Mouse (Mus musculus) small intestine, adult 2 months (tissue): ENCODE results near the gene Trafd1.

ENCODE experiments used
- CTCF ChIP-seq: fragments of 200-500 bp; IDR thresholded peaks from 2 replicates; pipeline ENCODE4 v1.5.1; 2012; ENCODE audit warnings: low read depth, mild to moderate bottlenecking, control low read depth, inconsistent platforms, low read length, moderate library complexity, mixed read lengths; ENCODE audit not compliant: insufficient replicate concordance, insufficient read length; ENCODE audit errors: extremely low read depth
- POLR2A ChIP-seq: fragments of 200-500 bp; IDR thresholded peaks from 2 replicates; pipeline ENCODE4 v1.6.1; 2012; ENCODE audit warnings: low read depth, mild to moderate bottlenecking, control low read depth, inconsistent platforms, low read length, moderate library complexity

GRCm38 (mm10) chr5:121340965-121341473 is 44.4 kb downstream of the Trafd1 start:
- no peak for TF ChIP-seq CTCF
- TF ChIP-seq POLR2A: no peak
